Mouse (Mus musculus) limb, embryonic 12.5 days (tissue): Measurements from ENCODE around the gene Adgrl1. TPM values are rescaled to one million over a fixed set of nuclear protein-coding genes. Genes with fewer than 3 reads are reported as not detected.

ENCODE experiments used
- ATAC-seq: fragments of 200-750 bp; cut with Nextera tagmentation; 2 replicates; pipeline ENCODE4 v1.8.0; 2017; ENCODE audit warnings: low read depth, moderate TSS enrichment; ENCODE audit not compliant: insufficient number of reproducible peaks, insufficient read depth, low FRiP score, low TSS enrichment
- H3K27ac ChIP-seq: fragments of 300-500 bp; sonication (generic); 2 replicates; pipeline ENCODE4 v1.5.1; 2016; ENCODE audit warnings: mild to moderate bottlenecking, moderate library complexity
- H3K27me3 ChIP-seq: fragments of 300-500 bp; sonication (generic); 2 replicates; pipeline ENCODE4 v1.6.1; 2016; ENCODE audit warnings: mild to moderate bottlenecking, moderate library complexity
- H3K36me3 ChIP-seq: fragments of 300-500 bp; sonication (generic); 2 replicates; pipeline ENCODE4 v1.6.1; 2016; ENCODE audit warnings: mild to moderate bottlenecking, moderate library complexity
- H3K4me1 ChIP-seq: fragments of 300-500 bp; sonication (generic); replicated peaks from 2 replicates; pipeline ENCODE4 v1.6.1; 2016
- H3K4me2 ChIP-seq: fragments of 300-500 bp; sonication (generic); 2 replicates; pipeline ENCODE4 v1.6.1; 2016; ENCODE audit warnings: mild to moderate bottlenecking, moderate library complexity
- H3K4me3 ChIP-seq: fragments of 300-500 bp; sonication (generic); replicated peaks from 2 replicates; pipeline ENCODE4 v1.5.1; 2016; ENCODE audit warnings: mild to moderate bottlenecking
- H3K9ac ChIP-seq: fragments of 300-500 bp; sonication (generic); replicated peaks from 2 replicates; pipeline ENCODE4 v1.6.1; 2016; ENCODE audit warnings: mild to moderate bottlenecking, moderate library complexity
- H3K9me3 ChIP-seq: fragments of 300-500 bp; sonication (generic); 2 replicates; pipeline ENCODE4 v1.6.1; 2016; ENCODE audit warnings: mild to moderate bottlenecking, moderate library complexity
- WGBS: fragments of 180-500 bp; shearing (Covaris S2); methylation state at CpG from one replicate; pipeline ENCODE4 v1.1.7; 2016; 5-methylcytosine and 5-hydroxymethylcytosine counted together
- polyA plus RNA-seq: library from polyadenylated mRNA; unstranded; fragments of >200 nt; fragmentation: Nextera tagmentation; extraction: Ambion mirVana; gene quantifications from 2 replicates; pipeline ENCODE4 v1.2.1, GENCODE M21; 2016

Gene Adgrl1
- polyA plus RNA-seq, 1 experiment from 2014 or later: 32.7 TPM

DNA sequence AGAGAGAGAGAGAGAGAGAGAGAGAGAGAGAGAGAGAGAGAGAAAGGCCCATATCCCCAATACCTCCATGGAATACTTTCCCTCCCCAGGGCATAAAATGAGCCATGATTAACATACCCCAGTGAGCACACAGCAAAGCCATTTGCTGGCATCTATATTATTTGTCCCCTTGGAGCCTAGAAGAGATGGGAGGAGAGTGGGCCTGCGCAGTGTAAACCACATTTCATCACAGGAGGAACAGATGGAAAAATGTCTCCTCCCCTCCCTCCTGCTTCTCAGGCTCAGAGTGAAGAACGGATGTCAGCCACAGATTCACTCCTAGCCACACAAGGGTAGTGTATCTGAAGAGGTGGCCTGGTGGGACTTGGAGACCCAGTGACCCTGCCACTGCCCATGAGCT is 11.5 kb upstream of the Adgrl1 start:
- no peak overlapping the region for H3K27ac ChIP-seq
- H3K27me3 ChIP-seq: no peaks in the 10 kb centered on the region; the same call in 1 of the 2 replicates
- no peak for ATAC-seq
- H3K4me3 ChIP-seq: no peak overlapping the region
- no peaks in the 10 kb centered on the region for H3K36me3 ChIP-seq
- 67% methylated on average over 2 of the region's 2 CpGs for WGBS
- no peak overlapping the region for H3K4me2 ChIP-seq
- 0 out of 2 replicates have a peak overlapping the region, but pooled peaks have one; percentile 23 for H3K9ac ChIP-seq
- no peaks in the 10 kb centered on the region for H3K4me1 ChIP-seq
- no peaks in the 10 kb centered on the region for H3K9me3 ChIP-seq

DNA sequence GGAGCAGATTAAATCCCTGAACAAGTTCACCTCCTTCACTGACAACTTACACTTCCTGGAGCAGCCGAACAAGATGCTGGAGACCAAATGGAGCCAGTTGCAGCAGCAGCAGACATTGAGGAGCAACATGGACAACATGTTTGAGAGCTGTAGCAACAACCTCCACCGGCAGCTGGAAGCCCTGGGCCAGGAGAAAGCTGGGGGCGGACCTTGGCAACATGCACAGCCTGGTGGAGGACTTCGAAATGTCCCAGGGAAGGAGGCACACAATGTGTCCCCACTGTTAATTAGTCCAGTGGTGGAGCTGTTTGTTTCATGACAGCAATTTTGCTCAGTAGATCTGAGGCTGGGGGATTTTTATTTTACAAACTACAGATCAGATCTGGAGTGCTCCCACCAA is 7.8 kb upstream of the Adgrl1 start:
- H3K4me1 ChIP-seq: peaks cover 5% of the 10 kb centered on the region
- H3K9me3 ChIP-seq: no peaks in the 10 kb centered on the region
- H3K4me2 ChIP-seq: no peak overlapping the region
- H3K4me3 ChIP-seq: no peak overlapping the region
- H3K36me3 ChIP-seq: no peaks in the 10 kb centered on the region
- H3K27me3 ChIP-seq: peaks cover 26% of the 10 kb centered on the region
- H3K27ac ChIP-seq: no peak overlapping the region
- no peak overlapping the region for H3K9ac ChIP-seq
- WGBS: 67% methylated on average over 4 of the region's 4 CpGs
- no peak for ATAC-seq

DNA sequence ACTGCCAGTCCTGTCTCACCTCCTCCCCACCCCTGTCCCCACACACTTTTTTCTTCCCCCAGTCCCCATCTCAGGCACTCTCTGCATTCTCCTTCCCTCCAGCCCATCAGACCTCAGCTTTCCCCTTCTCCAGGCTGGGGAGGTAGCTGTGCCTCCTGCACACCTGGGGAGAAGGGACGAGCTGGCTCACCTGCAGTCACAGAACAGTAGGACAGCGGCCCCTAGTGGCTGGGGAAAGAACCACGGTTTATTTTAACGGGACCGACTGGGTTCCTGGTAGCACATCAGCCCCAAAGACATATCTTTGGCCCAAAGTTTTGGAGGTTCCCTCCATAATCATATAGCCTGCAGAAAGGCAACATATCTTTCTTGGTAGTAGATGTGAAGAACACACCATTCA is 6.0 kb upstream of the Adgrl1 start:
- Histone ChIP-seq H3K4me2 (no peak overlapping the region), H3K36me3 (no peaks in the 10 kb centered on the region), H3K9ac (no peak overlapping the region), H3K27me3 (peaks cover 27% of the 10 kb centered on the region), H3K4me3 (no peak overlapping the region), H3K9me3 (no peaks in the 10 kb centered on the region), H3K27ac (no peak overlapping the region), H3K4me1 (peaks cover 19% of the 10 kb centered on the region)
- no peak for ATAC-seq
- 3% methylated on average over 5 of the region's 5 CpGs for WGBS

DNA sequence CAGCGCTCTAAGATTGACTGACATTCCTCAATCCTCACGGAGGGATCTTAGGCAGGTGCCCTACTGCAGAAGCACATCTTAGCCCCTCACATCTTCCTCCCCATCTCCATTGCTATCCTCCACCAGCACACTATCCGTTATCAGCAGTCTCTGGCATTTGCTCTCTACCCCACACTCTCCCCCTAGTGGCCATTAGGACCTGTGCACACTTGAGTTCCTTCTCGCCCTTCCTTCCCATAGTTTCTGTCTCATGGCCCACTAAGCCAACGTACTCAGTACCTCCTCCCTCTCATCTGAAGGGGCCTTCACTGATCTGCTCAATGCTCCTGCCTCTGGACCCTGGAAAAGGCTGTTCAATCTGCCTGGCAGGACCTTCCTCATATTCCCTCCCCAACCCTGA is 4.0 kb upstream of the Adgrl1 start:
- no peaks in the 10 kb centered on the region for H3K9me3 ChIP-seq
- ATAC-seq: no peak

DNA sequence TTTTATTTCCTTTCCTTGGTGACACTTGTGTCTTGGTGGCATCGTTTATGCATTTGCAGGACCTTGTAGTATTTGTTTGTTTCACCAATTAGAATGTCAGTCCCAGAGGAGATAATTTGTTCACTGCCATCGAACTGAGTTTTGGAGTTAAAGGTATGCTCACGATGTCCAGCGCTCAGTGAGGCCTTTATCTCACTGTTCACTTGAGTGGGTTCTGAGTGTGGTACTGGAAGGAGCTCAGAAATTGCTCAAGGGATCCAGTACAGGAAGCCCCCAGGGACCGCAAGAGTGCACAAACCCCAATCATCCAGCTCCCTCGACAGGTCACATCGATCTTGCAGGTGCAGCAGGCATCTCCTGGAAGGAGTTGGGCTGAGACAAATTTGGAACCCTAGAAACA is 3.4 kb upstream of the Adgrl1 start:
- WGBS: 78% methylated on average over 7 of the region's 7 CpGs
- ATAC-seq: no peak
- Histone ChIP-seq H3K27ac (no peak overlapping the region), H3K36me3 (no peaks in the 10 kb centered on the region), H3K9ac (no peak overlapping the region), H3K27me3 (peaks cover 27% of the 10 kb centered on the region), H3K9me3 (no peaks in the 10 kb centered on the region), H3K4me3 (no peak overlapping the region), H3K4me2 (peak overlapping the region; percentile 84), H3K4me1 (peaks cover 21% of the 10 kb centered on the region)

More for the DNA sequence above, 4.0 kb upstream of the Adgrl1 start:
- WGBS: 5% methylated on average over 5 of the region's 5 CpGs
- H3K4me2 ChIP-seq: no peak overlapping the region
- H3K27ac ChIP-seq: no peak overlapping the region
- H3K9ac ChIP-seq: no peak overlapping the region
- peaks cover 19% of the 10 kb centered on the region for H3K4me1 ChIP-seq
- H3K4me3 ChIP-seq: no peak overlapping the region
- H3K36me3 ChIP-seq: no peaks in the 10 kb centered on the region
- peaks cover 27% of the 10 kb centered on the region for H3K27me3 ChIP-seq

DNA sequence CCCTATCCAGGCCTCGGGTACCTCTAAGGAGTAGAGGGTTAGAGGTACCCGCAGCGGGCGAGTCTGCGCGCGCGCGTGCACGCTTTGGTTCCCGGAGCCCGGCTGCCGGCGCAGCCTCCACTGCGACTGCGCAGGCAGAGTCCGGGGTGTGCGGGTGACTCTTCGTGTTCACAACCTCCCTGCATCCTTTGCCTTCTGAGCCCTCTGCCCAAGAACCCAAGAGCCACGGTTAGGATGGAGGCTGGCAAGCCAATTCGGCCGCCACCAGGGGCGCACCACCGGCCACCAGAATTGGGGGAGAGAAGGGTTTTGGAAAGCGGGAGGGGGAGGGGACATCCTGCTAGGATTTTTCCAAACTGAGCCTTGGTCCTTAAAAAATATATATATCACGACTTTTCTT is 2.7 kb upstream of the Adgrl1 start:
- Histone ChIP-seq H3K9me3 (no peaks in the 10 kb centered on the region), H3K4me2 (peak overlapping the region; percentile 84), H3K27ac (peak overlapping the region; percentile 17; the same call in 1 of the 2 replicates), H3K9ac (peak overlapping the region; percentile 34), H3K27me3 (peaks cover 27% of the 10 kb centered on the region), H3K4me1 (peaks cover 28% of the 10 kb centered on the region), H3K4me3 (peak overlapping the region; percentile 34), H3K36me3 (no peaks in the 10 kb centered on the region)
- whole genome bisulfite sequencing: 2% methylated on average over 26 of the region's 26 CpGs
- no peak for ATAC-seq

DNA sequence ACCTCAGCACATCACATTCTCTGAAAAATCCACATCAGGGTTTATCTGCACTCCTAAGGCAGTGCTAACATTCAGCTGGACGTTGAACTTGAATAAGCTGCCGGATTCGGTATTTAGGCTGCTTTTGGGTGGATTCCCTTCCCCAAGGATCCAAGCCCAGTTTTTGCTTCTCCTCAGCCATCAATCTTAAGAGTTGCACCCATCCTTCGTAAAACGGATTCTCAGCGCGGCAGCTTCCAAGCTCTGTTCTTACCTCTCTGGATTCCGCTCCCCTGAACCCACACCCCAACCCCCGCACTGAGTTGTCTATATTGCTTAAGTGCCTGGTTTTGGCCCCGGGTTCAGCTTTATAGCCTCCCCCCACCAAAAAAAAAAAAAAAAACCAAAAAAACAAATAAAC is 1.4 kb upstream of the Adgrl1 start:
- Histone ChIP-seq H3K4me3 (peak overlapping the region; percentile 99), H3K9ac (peak overlapping the region; percentile 95), H3K27me3 (peaks cover 27% of the 10 kb centered on the region), H3K9me3 (no peaks in the 10 kb centered on the region), H3K27ac (peak overlapping the region; percentile 99), H3K4me2 (peak overlapping the region; percentile 84), H3K4me1 (peaks cover 41% of the 10 kb centered on the region), H3K36me3 (no peaks in the 10 kb centered on the region)
- under 1% methylated on average over 10 of the region's 10 CpGs for WGBS
- no peak for ATAC-seq

DNA sequence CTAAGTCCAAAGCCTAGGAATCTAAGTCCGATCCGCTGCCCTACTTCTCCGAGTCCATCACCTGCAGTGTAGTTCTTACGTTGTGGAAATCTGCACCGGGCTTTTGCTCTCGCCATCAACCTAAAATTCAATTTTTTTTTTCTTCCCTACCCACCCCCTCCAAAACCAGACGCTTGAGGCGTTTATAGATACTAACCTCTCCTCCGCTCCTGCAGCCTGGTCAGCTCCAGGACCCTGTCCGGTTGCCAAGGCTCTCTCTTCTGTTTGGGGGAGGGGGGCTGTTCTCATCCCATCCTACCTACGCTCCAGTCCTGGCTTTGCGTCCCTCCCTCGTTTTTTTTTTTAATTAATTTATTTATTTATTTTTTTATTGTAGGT is 931 bp upstream of the Adgrl1 start:
- peak overlapping the region; percentile 84 for H3K4me2 ChIP-seq
- peak; percentile 32 for ATAC-seq
- H3K27ac ChIP-seq: peak overlapping the region; percentile 99

DNA sequence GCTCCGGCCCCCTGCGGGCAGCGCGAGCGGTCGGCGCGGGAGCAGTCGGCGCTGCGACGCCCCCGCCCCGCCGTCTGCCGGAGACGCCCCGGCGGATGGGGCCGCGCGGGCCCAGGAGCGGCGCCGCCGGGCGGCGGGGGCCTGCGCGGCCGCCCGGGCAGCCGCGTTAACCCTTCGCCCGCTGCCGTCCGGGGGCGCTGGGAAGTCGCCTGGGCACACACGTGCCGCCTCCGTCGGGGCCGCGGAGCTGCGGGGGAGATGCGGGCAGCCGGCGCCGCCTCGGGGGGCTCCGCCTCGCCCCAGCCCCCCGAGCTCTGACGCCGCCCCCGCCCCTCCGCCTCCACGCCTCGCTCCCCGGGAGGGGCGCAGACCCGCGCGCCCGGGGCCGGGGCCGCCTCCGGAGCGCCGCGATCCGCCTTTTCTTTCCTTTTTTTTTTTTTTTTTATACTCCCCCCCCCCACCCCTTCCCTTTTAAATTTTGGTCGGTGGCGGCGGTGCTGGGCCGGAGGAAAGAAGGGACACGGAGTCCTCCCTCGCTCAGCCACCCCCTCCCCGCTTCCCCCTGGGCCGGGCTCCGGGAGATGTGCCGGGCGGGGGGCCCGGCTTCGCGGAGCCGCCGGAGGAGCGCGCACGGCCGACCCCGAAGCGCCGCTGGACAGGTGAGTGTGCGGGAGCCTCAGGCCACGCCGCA is 506 bp downstream of the Adgrl1 start:
- Histone ChIP-seq H3K4me2 (peak overlapping the region; percentile 84), H3K4me1 (peaks cover 57% of the 10 kb centered on the region), H3K27me3 (peaks cover 14% of the 10 kb centered on the region), H3K9me3 (no peaks in the 10 kb centered on the region), H3K4me3 (peak overlapping the region; percentile 99), H3K36me3 (peaks cover 5% of the 10 kb centered on the region; the same call in 1 of the 2 replicates), H3K27ac (peak overlapping the region; percentile 99), H3K9ac (peak overlapping the region; percentile 95)
- no peak for ATAC-seq
- WGBS: under 1% methylated on average over 93 of the region's 100 CpGs

More for the DNA sequence above, 931 bp upstream of the Adgrl1 start:
- peak overlapping the region; percentile 99 for H3K4me3 ChIP-seq
- no peaks in the 10 kb centered on the region for H3K9me3 ChIP-seq
- peak overlapping the region; percentile 95; the same call in 1 of the 2 replicates for H3K9ac ChIP-seq
- 2% methylated on average over 13 of the region's 13 CpGs for WGBS
- no peaks in the 10 kb centered on the region for H3K36me3 ChIP-seq
- peaks cover 27% of the 10 kb centered on the region for H3K27me3 ChIP-seq
- peaks cover 46% of the 10 kb centered on the region for H3K4me1 ChIP-seq

DNA sequence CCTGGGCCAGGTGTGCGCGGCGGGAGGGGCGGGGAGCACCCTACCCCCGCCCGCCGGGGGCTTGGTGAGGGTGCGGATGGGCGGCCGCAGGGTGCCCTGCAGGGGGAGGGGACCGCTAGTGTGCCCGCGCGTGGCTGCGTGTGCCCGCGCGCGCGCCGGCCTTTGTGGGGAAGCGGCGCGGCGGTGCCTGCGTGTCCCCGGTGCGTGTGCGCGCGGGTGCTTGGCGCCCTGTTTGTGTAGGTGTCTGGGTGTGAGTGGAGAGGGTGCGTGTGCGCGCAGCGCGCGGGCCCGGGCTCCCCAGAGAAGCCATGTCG is 1.0 kb downstream of the Adgrl1 start:
- Histone ChIP-seq H3K4me3 (peak overlapping the region; percentile 99), H3K9me3 (no peaks in the 10 kb centered on the region), H3K4me2 (peak overlapping the region; percentile 84), H3K27ac (peak overlapping the region; percentile 99), H3K27me3 (peaks cover 10% of the 10 kb centered on the region; the same call in 1 of the 2 replicates), H3K4me1 (peaks cover 60% of the 10 kb centered on the region), H3K9ac (peak overlapping the region; percentile 95), H3K36me3 (peaks cover 10% of the 10 kb centered on the region; the same call in 1 of the 2 replicates)
- under 1% methylated on average over 37 of the region's 40 CpGs for WGBS
- no peak for ATAC-seq

DNA sequence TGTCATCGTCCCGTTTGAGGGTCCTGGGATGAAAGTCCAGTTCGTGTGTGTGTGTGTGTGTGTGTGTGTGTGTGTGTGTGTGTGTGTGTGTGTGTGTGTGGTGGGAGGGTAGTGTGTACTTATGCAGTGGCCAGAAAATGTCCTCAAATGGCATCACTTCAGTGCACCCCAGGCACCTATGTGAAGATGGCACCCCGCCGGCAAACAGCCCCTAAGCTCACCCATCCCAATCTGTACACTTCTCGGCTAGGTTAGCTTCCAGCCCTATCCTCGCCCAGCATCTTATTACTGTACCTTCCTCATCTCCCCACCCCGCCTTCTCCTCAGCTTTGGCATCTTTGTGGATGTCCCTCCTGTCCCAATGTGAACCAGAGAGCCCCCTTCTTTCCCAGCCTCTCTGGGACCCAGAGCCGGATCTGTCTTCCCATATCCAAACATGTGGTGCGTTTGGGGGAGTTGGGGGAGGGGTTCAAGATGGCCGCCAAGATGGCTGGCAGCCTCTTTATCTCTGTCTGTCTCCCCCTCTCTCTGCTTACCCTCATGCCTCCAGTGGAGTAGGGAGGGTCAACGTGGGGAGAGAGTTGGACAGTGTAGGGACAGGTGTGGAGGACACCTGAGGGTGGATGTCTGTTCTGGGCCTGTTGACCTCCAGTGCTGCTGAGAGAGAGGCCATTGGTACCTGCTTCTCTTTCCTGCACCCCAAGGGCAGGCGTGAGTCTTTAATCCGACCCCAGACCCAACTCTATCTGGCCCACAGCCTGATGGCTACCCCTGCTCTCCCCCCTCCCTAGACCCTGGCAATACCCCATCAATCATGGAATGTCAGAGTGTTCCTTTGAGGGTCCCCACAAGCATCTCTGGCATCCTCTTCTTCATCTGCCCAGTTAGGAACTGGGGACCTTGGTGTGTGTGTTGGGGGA is 1.9 kb downstream of the Adgrl1 start:
- H3K27ac ChIP-seq: peak overlapping the region; percentile 42; the same call in 1 of the 2 replicates
- peaks cover 57% of the 10 kb centered on the region for H3K4me1 ChIP-seq
- 10% methylated on average over 14 of the region's 14 CpGs for WGBS
- H3K36me3 ChIP-seq: peaks cover 19% of the 10 kb centered on the region
- H3K27me3 ChIP-seq: peaks cover 4% of the 10 kb centered on the region; the same call in 1 of the 2 replicates
- peak overlapping the region; percentile 99 for H3K4me3 ChIP-seq
- no peaks in the 10 kb centered on the region for H3K9me3 ChIP-seq
- peak overlapping the region; percentile 95 for H3K9ac ChIP-seq
- H3K4me2 ChIP-seq: peak overlapping the region; percentile 84
- ATAC-seq: no peak
